Comparison of ENCODE assay signal across 8 mouse cellular contexts in the genomic region with DNA sequence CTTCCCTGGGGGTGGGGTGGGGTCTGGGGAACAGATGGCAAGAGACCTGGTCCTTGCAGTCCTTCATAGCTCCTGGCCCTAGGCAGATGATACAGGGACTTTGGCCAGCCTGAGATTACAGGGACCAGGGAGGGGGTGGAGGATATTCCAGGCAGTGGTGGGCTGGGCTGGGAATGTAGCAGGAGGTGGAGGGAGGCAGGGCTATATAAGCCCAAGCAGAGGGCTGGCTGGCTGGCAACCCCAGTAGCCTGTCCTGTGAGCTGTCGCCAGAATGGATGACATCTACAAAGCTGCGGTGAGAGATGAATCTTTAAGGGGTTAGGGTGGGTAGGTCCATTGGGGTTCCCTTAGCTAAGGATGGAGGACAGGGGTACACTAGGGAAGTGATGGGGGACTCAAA. TPM values are rescaled to one million over a fixed set of nuclear protein-coding genes. Genes with fewer than 3 reads are reported as not detected.
DNase-seq lines count a peak whose midpoint lies in the region; ATAC-seq lines count a peak whose summit lies in the region.

Gene Tnnc1 (plus strand): TSS at position 229 of the 400 bp plus-strand sequence.

- intact Hi-C loops in left cerebral cortex, postnatal 10 days (cut with DNase I) = loop anchor here (5.0 kb wide), 1 partner anchor 44 kb away; the partner anchor contains the start of genes Bap1 and Phf7
- intact Hi-C loops in heart, postnatal 14 days (cut with DNase I) = loop anchor here (5.0 kb wide), 1 partner anchor 129 kb away; the partner anchor contains the start of gene Capn7

- H3K9me3 ChIP-seq in forebrain, embryonic 10.5 days = no peaks in the 10 kb centered on the region
- H3K9me3 ChIP-seq in liver, embryonic 16.5 days (replicated peaks; ENCODE audit: control insufficient read depth, low read length) = no peaks in the 10 kb centered on the region

- WGBS in forebrain, embryonic 10.5 days = 95% methylated on average over 2 of the region's 2 CpGs
- WGBS in liver, embryonic 16.5 days (ENCODE audit: insufficient replicate concordance) = 69% methylated on average over 2 of the region's 2 CpGs

- H3K27ac ChIP-seq in forebrain, embryonic 10.5 days = peak within 1 kb of the TSS; percentile 97
- H3K27ac ChIP-seq in liver, embryonic 16.5 days (ENCODE audit: low read length) = peak within 1 kb of the TSS; percentile 83

- peak within 1 kb of the TSS; percentile 85 for H3K4me3 ChIP-seq in forebrain, embryonic 10.5 days
- H3K4me3 ChIP-seq in liver, embryonic 16.5 days (ENCODE audit: low read depth, low read length) = peak within 1 kb of the TSS; percentile 85

- H3K4me1 ChIP-seq in forebrain, embryonic 10.5 days = peaks cover 28% of the 10 kb centered on the region
- H3K4me1 ChIP-seq in liver, embryonic 16.5 days (ENCODE audit: control insufficient read depth, low read depth, low read length) = peaks cover 24% of the 10 kb centered on the region

- DNase-seq in left cerebral cortex, adult 18-20 months (ENCODE audit: low spot score in 2 of 2) = no peak
- DNase-seq in left cerebral cortex, postnatal 10 days (ENCODE audit: extremely low spot score in 1 of 2, low spot score in 2 of 2) = no peak
- DNase-seq in forebrain, embryonic 10.5 days (ENCODE audit: extremely low spot score, low spot score) = no peak
- DNase-seq in heart, postnatal 14 days = peak; percentile 57 to 71
- DNase-seq in thymus, postnatal 0 days (ENCODE audit: low spot score) = no peak
- DNase-seq in right cerebral cortex, postnatal 36 days (ENCODE audit: low spot score in 2 of 2) = no peak
- DNase-seq in spleen, postnatal 14 days (ENCODE audit: low spot score in 2 of 2) = no peak

- peak within 1 kb of the TSS; percentile 84 for H3K9ac ChIP-seq in liver, embryonic 16.5 days (ENCODE audit: low read depth, low read length)

- no peaks in the 10 kb centered on the region; the same call in none of the 2 replicates for H3K27me3 ChIP-seq in forebrain, embryonic 10.5 days (ENCODE audit: poor library complexity, severe bottlenecking)
- H3K27me3 ChIP-seq in liver, embryonic 16.5 days (ENCODE audit: control insufficient read depth, insufficient read depth, low read depth, low read length) = no peaks in the 10 kb centered on the region

- ATAC-seq in liver, embryonic 16.5 days (ENCODE audit: low read depth) = peak; percentile 47

- H3K36me3 ChIP-seq in forebrain, embryonic 10.5 days (replicated peaks) = peaks cover 18% of the 10 kb centered on the region
- peaks cover 3% of the 10 kb centered on the region; the same call in 1 of the 2 replicates for H3K36me3 ChIP-seq in liver, embryonic 16.5 days (ENCODE audit: control insufficient read depth, insufficient read depth)

- H3K4me2 ChIP-seq in liver, embryonic 16.5 days (ENCODE audit: low read depth, low read length) = peak within 1 kb of the TSS; percentile 90

RNA-seq across cellular contexts. Expression of gene Tnnc1, which starts in this region (rescaled TPM):
- 10 to 100 TPM; 18.8 to 20.1 TPM for total RNA-seq in left cerebral cortex, adult 18-20 months (2021)
- 1 to 10 TPM; 2.9 to 3.7 TPM for total RNA-seq in left cerebral cortex, postnatal 10 days (2021)
- 0.67 and 0.84 TPM in 2 replicates for polyA plus RNA-seq in forebrain, embryonic 10.5 days (2016; fragmentation: Nextera tagmentation; extraction: Ambion mirVana)
- total RNA-seq in heart, postnatal 14 days (2021) = 1,000 to 10,000 TPM; 4,401 to 4,949 TPM
- polyA plus RNA-seq in liver, embryonic 16.5 days (2015; fragmentation: Nextera tagmentation; extraction: Ambion mirVana) = 80.6 and 93.1 TPM in 2 replicates
- polyA plus RNA-seq in thymus, postnatal 0 days (2015; fragmentation: Nextera tagmentation; extraction: Ambion mirVana) = 5.0 and 5.7 TPM in 2 replicates

Comparison
In these comparisons a context has a peak if more than half of its experiments do, and no peak if none do; other contexts are left out.
1. RNA of gene Tnnc1 (total RNA-seq): 4,401 to 4,949 TPM in heart, postnatal 14 days; 18.8 to 20.1 TPM in left cerebral cortex, adult 18-20 months and 2.9 to 3.7 TPM in left cerebral cortex, postnatal 10 days; every median in the first group is over 100 times any median in the second.
2. RNA of gene Tnnc1 (polyA plus RNA-seq): 80.6 to 93.1 TPM in liver, embryonic 16.5 days; 5.0 to 5.7 TPM in thymus, postnatal 0 days and 0.67 to 0.84 TPM in forebrain, embryonic 10.5 days; every median in the first group is over 10 times any median in the second.
3. DNase-seq: peak in heart, postnatal 14 days (2 of 2); none in left cerebral cortex, adult 18-20 months (0 of 2), left cerebral cortex, postnatal 10 days (0 of 2), forebrain, embryonic 10.5 days (single experiment), thymus, postnatal 0 days (single experiment), right cerebral cortex, postnatal 36 days (0 of 2) and spleen, postnatal 14 days (0 of 2).